Mouse (Mus musculus): ENCODE measurements at regions not wholly inside any gene's neighbourhood (a gene's known extent, or its start where the extent isn't known, plus 50 kb on each side); places are given as distances from the start of the nearest gene placed in this dataset.
A peak's percentile ranks its signal among the peaks of the same experiment; 100 is the strongest.

DNA sequence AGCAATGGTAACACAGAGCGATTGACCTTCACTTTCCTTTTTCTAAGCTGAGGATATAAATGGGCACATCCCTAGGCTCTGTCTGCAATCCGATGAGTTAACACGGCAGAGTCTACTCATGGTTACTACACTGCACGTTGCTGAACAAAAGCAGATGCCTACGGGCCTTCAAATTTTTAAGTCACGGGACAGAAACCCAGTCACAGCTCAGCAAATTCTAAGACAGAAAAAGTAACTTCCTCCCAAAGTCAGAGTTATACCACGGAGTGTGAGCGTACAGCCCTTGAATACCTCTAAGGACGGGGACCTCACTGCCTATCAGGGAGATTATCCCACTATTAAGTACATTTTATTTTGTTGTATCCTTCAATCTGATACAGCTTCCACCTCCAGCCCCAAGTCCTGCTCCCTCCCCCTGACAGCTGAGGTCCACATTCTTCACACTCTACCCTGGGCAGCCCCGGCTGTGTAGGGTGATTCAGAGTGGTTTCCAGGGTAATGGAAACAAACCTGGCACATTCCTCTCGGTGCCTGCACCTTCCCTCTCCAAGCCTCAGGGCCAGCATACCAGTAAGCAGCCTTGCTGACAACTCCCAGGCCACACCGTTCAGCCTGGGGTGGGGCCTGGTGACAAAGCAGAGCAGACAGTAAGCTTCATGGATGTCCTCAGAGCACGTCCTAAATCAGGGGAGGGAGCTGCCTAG is 90.2 kb upstream of the Zfp703 start:
- Histone ChIP-seq H3K27ac (ENCODE audit: low read depth) (no peak overlapping the region), H3K4me3 (ENCODE audit: low read depth, low read length) (no peak overlapping the region), H3K4me2 (ENCODE audit: low read depth, low read length) (no peak overlapping the region), H3K36me3 (replicated peaks; ENCODE audit: insufficient read depth, low read length) (no peaks in the 10 kb centered on the region), H3K27me3 (ENCODE audit: insufficient read depth, low read length) (no peaks in the 10 kb centered on the region), H3K9ac (replicated peaks) (no peak overlapping the region), H3K4me1 (ENCODE audit: insufficient read depth) (peaks cover 3% of the 10 kb centered on the region), H3K9me3 (ENCODE audit: low read length) (no peaks in the 10 kb centered on the region)
- WGBS (ENCODE audit: insufficient replicate concordance), result 68% methylated on average over 13 of the region's 13 CpGs
- DNase-seq (no peak), ATAC-seq (no peak)
- TF ChIP-seq EP300 (IDR thresholded peaks at IDR 0.05; ENCODE audit: low read depth), result no peak
- TF ChIP-seq CTCF (IDR thresholded peaks at IDR 0.05; ENCODE audit: low read depth), result no peak

DNA sequence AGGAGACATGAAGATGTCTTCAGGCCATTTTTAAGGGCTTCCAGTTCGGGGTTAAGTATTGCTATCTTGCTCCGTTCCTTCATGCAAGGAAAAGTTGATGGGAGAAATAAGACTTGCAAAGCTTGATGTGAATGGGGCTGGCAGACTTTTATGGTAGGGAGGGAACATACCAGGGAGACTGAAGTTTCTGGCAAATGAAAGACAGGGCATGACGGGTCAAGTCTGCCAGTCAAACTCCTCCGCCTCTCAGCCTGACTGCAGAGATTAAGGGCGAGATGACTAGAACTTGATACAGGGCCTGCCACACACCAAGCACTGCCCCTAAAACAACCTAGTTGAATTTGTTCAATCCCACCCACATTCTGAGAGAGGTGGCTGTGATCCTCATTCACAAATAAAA is 89.6 kb upstream of the Zfp703 start:
- Histone ChIP-seq H3K4me3 (ENCODE audit: low read depth, low read length) (no peak overlapping the region), H3K27ac (ENCODE audit: low read depth) (no peak overlapping the region), H3K9ac (replicated peaks) (no peak overlapping the region), H3K4me2 (ENCODE audit: low read depth, low read length) (no peak overlapping the region), H3K9me3 (ENCODE audit: low read length) (no peaks in the 10 kb centered on the region), H3K4me1 (ENCODE audit: insufficient read depth) (peaks cover 3% of the 10 kb centered on the region), H3K36me3 (replicated peaks; ENCODE audit: insufficient read depth, low read length) (no peaks in the 10 kb centered on the region), H3K27me3 (ENCODE audit: insufficient read depth, low read length) (no peaks in the 10 kb centered on the region)
- TF ChIP-seq EP300 (IDR thresholded peaks at IDR 0.05; ENCODE audit: low read depth), result no peak
- TF ChIP-seq CTCF (IDR thresholded peaks at IDR 0.05; ENCODE audit: low read depth), result no peak
- DNase-seq (no peak), ATAC-seq (no peak)
- WGBS (ENCODE audit: insufficient replicate concordance), result 72% methylated on average over 5 of the region's 5 CpGs

GRCm38 (mm10) chr8:26888050-26888449 is 89.1 kb upstream of the Zfp703 start:
- Histone ChIP-seq H3K4me3 (ENCODE audit: low read depth, low read length) (no peak overlapping the region), H3K36me3 (replicated peaks; ENCODE audit: insufficient read depth, low read length) (no peaks in the 10 kb centered on the region), H3K27ac (ENCODE audit: low read depth) (no peak overlapping the region), H3K4me1 (ENCODE audit: insufficient read depth) (peaks cover 3% of the 10 kb centered on the region), H3K9ac (replicated peaks) (no peak overlapping the region), H3K9me3 (ENCODE audit: low read length) (no peaks in the 10 kb centered on the region), H3K27me3 (ENCODE audit: insufficient read depth, low read length) (no peaks in the 10 kb centered on the region), H3K4me2 (ENCODE audit: low read depth, low read length) (no peak overlapping the region)
- TF ChIP-seq CTCF (IDR thresholded peaks at IDR 0.05; ENCODE audit: low read depth) (no peak), EP300 (IDR thresholded peaks at IDR 0.05; ENCODE audit: low read depth) (no peak)
- no peak for DNase-seq
- WGBS (ENCODE audit: insufficient replicate concordance), result 53% methylated on average over 3 of the region's 3 CpGs
- ATAC-seq, result no peak

DNA sequence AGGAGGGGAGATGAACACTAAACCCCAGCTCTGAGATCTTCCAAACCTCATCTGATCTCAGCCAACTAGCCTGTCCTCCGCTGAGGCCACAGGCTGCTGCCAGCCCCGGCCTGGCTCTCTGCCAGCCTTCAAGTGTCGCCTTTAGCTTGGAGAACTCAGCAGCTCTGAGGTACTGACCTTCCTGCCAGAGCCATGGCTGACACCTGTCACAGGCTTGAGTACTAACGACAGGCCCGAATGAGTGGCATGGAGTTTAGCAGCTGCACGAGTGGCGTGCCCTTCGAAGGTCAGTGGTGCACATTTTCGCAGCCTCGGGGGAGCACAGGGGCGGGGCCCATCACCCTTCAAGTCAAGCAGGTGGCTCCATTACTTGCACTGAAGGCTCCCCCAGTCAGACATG is 85.2 kb upstream of the Zfp703 start:
- Histone ChIP-seq H3K9ac (replicated peaks) (no peak overlapping the region), H3K4me3 (ENCODE audit: low read depth, low read length) (no peak overlapping the region), H3K9me3 (ENCODE audit: low read length) (no peaks in the 10 kb centered on the region), H3K27me3 (ENCODE audit: insufficient read depth, low read length) (no peaks in the 10 kb centered on the region), H3K36me3 (replicated peaks; ENCODE audit: insufficient read depth, low read length) (no peaks in the 10 kb centered on the region), H3K4me2 (ENCODE audit: low read depth, low read length) (no peak overlapping the region), H3K4me1 (ENCODE audit: insufficient read depth) (peaks cover 3% of the 10 kb centered on the region), H3K27ac (ENCODE audit: low read depth) (no peak overlapping the region)
- TF ChIP-seq CTCF (IDR thresholded peaks at IDR 0.05; ENCODE audit: low read depth) (no peak), EP300 (IDR thresholded peaks at IDR 0.05; ENCODE audit: low read depth) (no peak)
- WGBS (ENCODE audit: insufficient replicate concordance), result 65% methylated on average over 11 of the region's 11 CpGs
- DNase-seq, result peak; percentile 49
- ATAC-seq, result peak; percentile 38; the same call in 1 of the 2 replicates

DNA sequence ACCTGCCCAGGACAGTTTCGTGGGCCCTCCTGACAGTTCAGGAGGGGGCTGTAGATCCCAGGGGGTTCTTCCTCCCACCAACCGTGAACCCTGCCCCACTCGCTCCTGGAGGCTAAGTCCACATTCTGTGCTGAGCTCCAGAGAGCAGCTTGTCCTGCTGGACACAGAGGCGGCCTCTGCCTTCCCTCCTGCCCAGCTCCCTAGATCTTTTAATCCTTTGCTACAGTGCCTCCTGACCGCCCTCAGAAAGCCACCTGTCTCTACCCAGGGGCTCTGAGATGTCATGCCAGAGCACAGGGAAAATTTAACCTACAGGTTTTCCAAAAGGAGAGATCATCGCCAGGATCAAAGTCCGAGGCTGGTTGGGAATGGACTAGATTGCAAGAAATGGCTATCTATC is 84.7 kb upstream of the Zfp703 start:
- Histone ChIP-seq H3K27me3 (ENCODE audit: insufficient read depth, low read length) (no peaks in the 10 kb centered on the region), H3K36me3 (replicated peaks; ENCODE audit: insufficient read depth, low read length) (no peaks in the 10 kb centered on the region), H3K4me2 (ENCODE audit: low read depth, low read length) (no peak overlapping the region), H3K27ac (ENCODE audit: low read depth) (no peak overlapping the region), H3K4me3 (ENCODE audit: low read depth, low read length) (no peak overlapping the region), H3K9me3 (ENCODE audit: low read length) (no peaks in the 10 kb centered on the region), H3K9ac (replicated peaks) (no peak overlapping the region), H3K4me1 (ENCODE audit: insufficient read depth) (peaks cover 3% of the 10 kb centered on the region)
- ATAC-seq, result no peak
- WGBS (ENCODE audit: insufficient replicate concordance), result 59% methylated on average over 7 of the region's 7 CpGs
- TF ChIP-seq CTCF (IDR thresholded peaks at IDR 0.05; ENCODE audit: low read depth) (no peak), EP300 (IDR thresholded peaks at IDR 0.05; ENCODE audit: low read depth) (no peak)
- DNase-seq, result no peak

GRCm38 (mm10) chr8:26895867-26896266 is 81.3 kb upstream of the Zfp703 start:
- H3K9ac ChIP-seq (replicated peaks), result no peak overlapping the region
- no peaks in the 10 kb centered on the region for H3K9me3 ChIP-seq (ENCODE audit: low read length)
- H3K36me3 ChIP-seq (replicated peaks; ENCODE audit: insufficient read depth, low read length), result no peaks in the 10 kb centered on the region
- H3K4me1 ChIP-seq (ENCODE audit: insufficient read depth), result no peaks in the 10 kb centered on the region
- WGBS (ENCODE audit: insufficient replicate concordance), result 46% methylated on average over 11 of the region's 11 CpGs
- DNase-seq (no peak), ATAC-seq (no peak)
- H3K27me3 ChIP-seq (ENCODE audit: insufficient read depth, low read length), result no peaks in the 10 kb centered on the region
- TF ChIP-seq CTCF (IDR thresholded peaks at IDR 0.05; ENCODE audit: low read depth), result no peak
- TF ChIP-seq EP300 (IDR thresholded peaks at IDR 0.05; ENCODE audit: low read depth), result no peak
- H3K27ac ChIP-seq (ENCODE audit: low read depth), result no peak overlapping the region
- H3K4me3 ChIP-seq (ENCODE audit: low read depth, low read length), result no peak overlapping the region
- no peak overlapping the region for H3K4me2 ChIP-seq (ENCODE audit: low read depth, low read length)
